Comparison of ENCODE assay signal across 7 mouse cellular contexts in genomic region chr2:54085430-54086087, GRCm38 (mm10). TPM values are rescaled to one million over a fixed set of nuclear protein-coding genes. Genes with fewer than 3 reads are reported as not detected.
DNase-seq lines count a peak whose midpoint lies in the region; ATAC-seq and TF ChIP-seq lines count a peak whose summit lies in the region.

Gene Rprm (minus strand): TSS chr2:54085552.

- H3K4me2 ChIP-seq in forebrain, embryonic 14.5 days (ENCODE audit: low read length), result peak within 1 kb of the TSS; percentile 81
- H3K4me2 ChIP-seq in heart, postnatal 0 days (ENCODE audit: low read depth, low read length), result peak within 1 kb of the TSS; percentile 68
- H3K4me2 ChIP-seq in liver, embryonic 13.5 days, result peak within 1 kb of the TSS; percentile 60
- peak within 1 kb of the TSS; percentile 88 for H3K4me2 ChIP-seq in neural tube, embryonic 13.5 days
- H3K4me2 ChIP-seq in stomach, postnatal 0 days (replicated peaks; ENCODE audit: low read depth), result peak within 1 kb of the TSS; percentile 76

- H3K9ac ChIP-seq in forebrain, embryonic 14.5 days (ENCODE audit: low read length), result peak within 1 kb of the TSS; percentile 77
- no peak within 1 kb of the TSS for H3K9ac ChIP-seq in heart, postnatal 0 days (replicated peaks; ENCODE audit: low read depth, low read length)
- H3K9ac ChIP-seq in liver, embryonic 13.5 days, result no peak within 1 kb of the TSS
- H3K9ac ChIP-seq in neural tube, embryonic 13.5 days, result peak within 1 kb of the TSS; percentile 74
- H3K9ac ChIP-seq in stomach, postnatal 0 days (ENCODE audit: low read length), result peak within 1 kb of the TSS; percentile 38; the same call in 1 of the 2 replicates

- peak; percentile 97 for DNase-seq in forebrain, embryonic 14.5 days (ENCODE audit: low spot score)
- DNase-seq in heart, postnatal 0 days (ENCODE audit: low spot score), result peak; percentile 78
- peak; percentile 73 to 91 for DNase-seq in kidney, postnatal 36 days
- DNase-seq in liver, embryonic 13.5 days, result peak; percentile 24
- peak; percentile 92 for DNase-seq in stomach, postnatal 0 days (ENCODE audit: low spot score)

- 6% methylated on average over 27 of the region's 27 CpGs for WGBS in forebrain, embryonic 14.5 days
- WGBS in heart, postnatal 0 days, result 5% methylated on average over 27 of the region's 27 CpGs
- 5% methylated on average over 27 of the region's 27 CpGs for WGBS in liver, embryonic 13.5 days (ENCODE audit: insufficient replicate concordance)
- WGBS in neural tube, embryonic 13.5 days, result 6% methylated on average over 27 of the region's 27 CpGs
- WGBS in stomach, postnatal 0 days, result 3% methylated on average over 27 of the region's 27 CpGs

- H3K27ac ChIP-seq in forebrain, embryonic 14.5 days (ENCODE audit: low read depth, low read length), result peak within 1 kb of the TSS; percentile 90
- no peak within 1 kb of the TSS for H3K27ac ChIP-seq in heart, postnatal 0 days (ENCODE audit: low read depth)
- H3K27ac ChIP-seq in liver, embryonic 13.5 days, result no peak within 1 kb of the TSS
- peak within 1 kb of the TSS; percentile 82 for H3K27ac ChIP-seq in neural tube, embryonic 13.5 days (replicated peaks)
- H3K27ac ChIP-seq in stomach, postnatal 0 days (replicated peaks), result no peak within 1 kb of the TSS

- H3K4me3 ChIP-seq in forebrain, embryonic 14.5 days (ENCODE audit: low read depth, low read length), result peak within 1 kb of the TSS; percentile 56
- H3K4me3 ChIP-seq in heart, postnatal 0 days (ENCODE audit: low read depth, low read length), result peak within 1 kb of the TSS; percentile 44
- H3K4me3 ChIP-seq in liver, embryonic 13.5 days (replicated peaks), result peak within 1 kb of the TSS; percentile 40
- peak within 1 kb of the TSS; percentile 59 for H3K4me3 ChIP-seq in neural tube, embryonic 13.5 days
- H3K4me3 ChIP-seq in stomach, postnatal 0 days (ENCODE audit: low read depth, low read length), result peak within 1 kb of the TSS; percentile 42

- no peaks in the 10 kb centered on the region for H3K36me3 ChIP-seq in forebrain, embryonic 14.5 days (ENCODE audit: control insufficient read depth, insufficient read depth, low read length)
- no peaks in the 10 kb centered on the region for H3K36me3 ChIP-seq in heart, postnatal 0 days (replicated peaks; ENCODE audit: control insufficient read depth, insufficient read depth, low read length)
- H3K36me3 ChIP-seq in liver, embryonic 13.5 days, result no peaks in the 10 kb centered on the region
- no peaks in the 10 kb centered on the region for H3K36me3 ChIP-seq in neural tube, embryonic 13.5 days
- no peaks in the 10 kb centered on the region for H3K36me3 ChIP-seq in stomach, postnatal 0 days (ENCODE audit: control insufficient read depth, insufficient read depth, low read length)

- ATAC-seq in cerebellum, adult (ENCODE audit: insufficient number of reproducible peaks, low FRiP score, low TSS enrichment), result peak; percentile 90
- ATAC-seq in forebrain, embryonic 14.5 days, result peak; percentile 94
- ATAC-seq in heart, postnatal 0 days (ENCODE audit: insufficient read depth, low read depth), result peak; percentile 90
- ATAC-seq in liver, embryonic 13.5 days (ENCODE audit: low read depth), result peak; percentile 74
- peak; percentile 92 for ATAC-seq in neural tube, embryonic 13.5 days (ENCODE audit: low read depth)
- ATAC-seq in stomach, postnatal 0 days (ENCODE audit: low FRiP score, low TSS enrichment), result peak; percentile 95

- no peaks in the 10 kb centered on the region for H3K9me3 ChIP-seq in forebrain, embryonic 14.5 days (replicated peaks; ENCODE audit: control insufficient read depth, low read length)
- H3K9me3 ChIP-seq in heart, postnatal 0 days (replicated peaks; ENCODE audit: control insufficient read depth, low read length), result no peaks in the 10 kb centered on the region
- no peaks in the 10 kb centered on the region for H3K9me3 ChIP-seq in liver, embryonic 13.5 days (replicated peaks)
- H3K9me3 ChIP-seq in neural tube, embryonic 13.5 days, result no peaks in the 10 kb centered on the region
- H3K9me3 ChIP-seq in stomach, postnatal 0 days (ENCODE audit: control insufficient read depth, low read length), result no peaks in the 10 kb centered on the region

- peaks cover 3% of the 10 kb centered on the region; the same call in 1 of the 2 replicates for H3K4me1 ChIP-seq in forebrain, embryonic 14.5 days (ENCODE audit: control insufficient read depth, insufficient read depth, low read length)
- peaks cover 10% of the 10 kb centered on the region; the same call in 1 of the 2 replicates for H3K4me1 ChIP-seq in heart, postnatal 0 days (ENCODE audit: control insufficient read depth, insufficient read depth)
- H3K4me1 ChIP-seq in liver, embryonic 13.5 days (replicated peaks), result peaks cover 5% of the 10 kb centered on the region
- H3K4me1 ChIP-seq in neural tube, embryonic 13.5 days (replicated peaks), result peaks cover 29% of the 10 kb centered on the region
- peaks cover 3% of the 10 kb centered on the region; the same call in 1 of the 2 replicates for H3K4me1 ChIP-seq in stomach, postnatal 0 days (replicated peaks; ENCODE audit: control insufficient read depth, insufficient read depth)

- TF ChIP-seq EP300 in heart, postnatal 0 days (IDR thresholded peaks at IDR 0.05; ENCODE audit: low read depth), result no peak
- TF ChIP-seq EP300 in stomach, postnatal 0 days (optimal IDR thresholded peaks at IDR 0.05), result no peak

- TF ChIP-seq CTCF in heart, postnatal 0 days (IDR thresholded peaks at IDR 0.05; ENCODE audit: low read depth), result peak; percentile 89
- TF ChIP-seq CTCF in stomach, postnatal 0 days (IDR thresholded peaks at IDR 0.05; ENCODE audit: low read depth), result peak; percentile 94

- no peaks in the 10 kb centered on the region for H3K27me3 ChIP-seq in forebrain, embryonic 14.5 days (replicated peaks; ENCODE audit: control insufficient read depth, insufficient read depth, low read length)
- peaks cover 34% of the 10 kb centered on the region for H3K27me3 ChIP-seq in heart, postnatal 0 days (ENCODE audit: control insufficient read depth, insufficient read depth, low read length)
- H3K27me3 ChIP-seq in liver, embryonic 13.5 days, result peaks cover 32% of the 10 kb centered on the region
- peaks cover 4% of the 10 kb centered on the region; the same call in 1 of the 2 replicates for H3K27me3 ChIP-seq in neural tube, embryonic 13.5 days
- no peaks in the 10 kb centered on the region for H3K27me3 ChIP-seq in stomach, postnatal 0 days (ENCODE audit: control insufficient read depth, insufficient read depth, low read length)

RNA-seq across cellular contexts. Expression of gene Rprm, which starts in this region (rescaled TPM):
- 81.9 and 87.7 TPM in 2 replicates for polyA plus RNA-seq in forebrain, embryonic 14.5 days (2014; fragmentation: Nextera tagmentation; extraction: Ambion mirVana)
- 0.31 TPM in 1 of 2 replicates, not detected in the other for total RNA-seq in heart, postnatal 0 days (2014; rRNA removed; ENCODE audit: low replicate concordance)
- polyA plus RNA-seq in heart, postnatal 0 days (2015; fragmentation: Nextera tagmentation; extraction: Ambion mirVana), result 0.49 and 0.56 TPM in 2 replicates
- polyA plus RNA-seq in liver, embryonic 13.5 days (2015; fragmentation: Nextera tagmentation; extraction: Ambion mirVana), result 0.24 and 0.56 TPM in 2 replicates
- polyA plus RNA-seq in neural tube, embryonic 13.5 days (2015; fragmentation: Nextera tagmentation; extraction: Ambion mirVana), result 171 and 187 TPM in 2 replicates
- polyA plus RNA-seq in stomach, postnatal 0 days (2015; fragmentation: Nextera tagmentation; extraction: Ambion mirVana), result 3.9 and 4.9 TPM in 2 replicates

Comparison
In these comparisons a context has a peak if more than half of its experiments do, and no peak if none do; other contexts are left out.
1. RNA of gene Rprm (polyA plus RNA-seq): 171 to 187 TPM in neural tube, embryonic 13.5 days and 81.9 to 87.7 TPM in forebrain, embryonic 14.5 days; 3.9 to 4.9 TPM in stomach, postnatal 0 days, 0.49 to 0.56 TPM in heart, postnatal 0 days and 0.24 to 0.56 TPM in liver, embryonic 13.5 days; every median in the first group is over 10 times any median in the second.
2. Peak in DNase-seq, ATAC-seq, H3K4me3 ChIP-seq and H3K4me2 ChIP-seq in heart, postnatal 0 days; RNA of the gene not detected or under 1 TPM.
3. Peak in DNase-seq, ATAC-seq, H3K4me3 ChIP-seq and H3K4me2 ChIP-seq in liver, embryonic 13.5 days; RNA of the gene not detected or under 1 TPM.
4. DNase-seq: peak in every context shown above with its lines; median percentile 97 in forebrain, embryonic 14.5 days; 92 in stomach, postnatal 0 days; 82 in kidney, postnatal 36 days; 78 in heart, postnatal 0 days; 24 in liver, embryonic 13.5 days.
5. H3K27ac ChIP-seq: peak in forebrain, embryonic 14.5 days (single experiment) and neural tube, embryonic 13.5 days (single experiment); none in heart, postnatal 0 days (single experiment), liver, embryonic 13.5 days (single experiment) and stomach, postnatal 0 days (single experiment).
6. H3K9ac ChIP-seq: peak in forebrain, embryonic 14.5 days (single experiment), neural tube, embryonic 13.5 days (single experiment) and stomach, postnatal 0 days (single experiment); none in heart, postnatal 0 days (single experiment) and liver, embryonic 13.5 days (single experiment).
7. Peak in every context shown above with its lines, with median percentiles within 50 percentile points of each other: ATAC-seq, H3K4me2 ChIP-seq and H3K4me3 ChIP-seq.